Mouse (Mus musculus) MN1 (cell line): ENCODE data around the gene Mapk12.

Experiments
- DNase-seq: peaks from one replicate; pipeline ENCODE4 v3.0.0-alpha.2; 2016; ENCODE audit warnings: low spot score

Gene Mapk12

GRCm38 (mm10) chr15:89171526-89172051 is 31.1 kb upstream of the Mapk12 start:
- no peak for DNase-seq

DNA sequence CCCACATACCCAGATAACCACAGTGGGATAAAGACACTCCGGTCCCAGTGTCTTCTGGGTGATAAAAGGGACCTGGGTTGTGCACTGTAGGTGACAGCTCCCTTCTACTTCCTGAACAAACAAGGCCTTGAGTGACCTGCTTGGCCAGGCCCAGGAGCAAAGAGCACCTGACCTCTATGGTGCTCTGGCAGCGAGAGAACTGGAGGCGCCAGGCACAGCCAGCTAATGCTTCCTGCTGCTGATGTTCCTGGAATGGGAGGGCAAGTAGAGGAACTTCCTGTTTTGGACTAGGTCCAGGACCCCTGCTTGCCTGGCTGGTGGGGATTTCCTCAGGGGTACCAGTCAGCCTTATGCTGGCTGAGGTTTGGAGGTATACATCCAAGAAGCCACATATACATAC is 29.6 kb upstream of the Mapk12 start:
- no peak for DNase-seq

GRCm38 (mm10) chr15:89169431-89169830 is 28.9 kb upstream of the Mapk12 start:
- DNase-seq: peak; percentile 78

GRCm38 (mm10) chr15:89168922-89169321 is 28.4 kb upstream of the Mapk12 start:
- no peak for DNase-seq

DNA sequence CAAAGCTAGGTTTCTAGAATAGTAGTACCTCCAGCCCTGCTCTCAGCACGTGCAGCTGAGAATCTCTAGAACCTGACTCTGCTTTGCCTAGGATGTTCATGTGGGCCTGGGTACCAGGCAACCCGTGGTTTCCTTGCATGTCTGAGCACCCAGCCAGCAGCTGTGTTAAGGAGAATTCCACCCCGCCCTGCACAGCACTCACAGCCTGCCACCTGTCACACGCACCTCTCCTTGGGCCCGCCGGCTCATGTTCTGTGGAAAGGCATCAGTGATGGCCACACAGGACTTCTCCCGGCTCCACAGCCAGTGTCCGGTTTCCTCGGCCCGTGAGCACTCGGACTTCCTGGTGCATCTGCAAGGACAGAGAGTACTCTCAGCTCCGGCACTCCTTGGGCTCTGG is 25.0 kb upstream of the Mapk12 start:
- DNase-seq: no peak

GRCm38 (mm10) chr15:89161397-89161796 is 20.9 kb upstream of the Mapk12 start:
- DNase-seq: no peak

- DNase-seq: no peak
Measured at GRCm38 (mm10) chr15:89158516-89158915, 18.0 kb upstream of the Mapk12 start.

DNA sequence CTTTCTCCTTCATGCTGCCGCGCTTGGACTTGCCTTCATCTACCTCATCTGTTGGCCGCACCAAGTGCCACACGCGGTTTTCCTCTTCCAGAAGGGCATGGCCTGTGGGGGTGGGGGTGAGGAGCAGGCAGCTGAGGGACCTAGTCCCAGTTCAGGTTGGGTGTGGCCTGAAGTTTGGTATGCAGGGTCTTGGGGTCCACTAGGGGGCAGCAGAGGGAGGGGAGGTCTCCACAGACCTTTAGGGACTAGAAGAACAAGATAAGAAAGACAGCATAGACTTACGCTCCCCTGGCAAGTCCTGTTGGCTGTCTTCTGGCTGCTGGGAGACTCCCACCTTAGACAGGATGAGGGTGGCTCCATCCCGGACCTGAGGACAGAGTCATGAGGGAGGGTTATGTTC is 17.5 kb upstream of the Mapk12 start:
- DNase-seq: peak; percentile 85

GRCm38 (mm10) chr15:89152312-89152711 is 11.8 kb upstream of the Mapk12 start:
- peak; percentile 51 for DNase-seq

GRCm38 (mm10) chr15:89150041-89150390 is 9.5 kb upstream of the Mapk12 start:
- DNase-seq: peak; percentile 47

GRCm38 (mm10) chr15:89149271-89150040 is 9.0 kb upstream of the Mapk12 start, which contains the start of gene Mapk11:
Mapk11 (minus strand) TSS chr15:89149628.
- peak; percentile 67 for DNase-seq

DNA sequence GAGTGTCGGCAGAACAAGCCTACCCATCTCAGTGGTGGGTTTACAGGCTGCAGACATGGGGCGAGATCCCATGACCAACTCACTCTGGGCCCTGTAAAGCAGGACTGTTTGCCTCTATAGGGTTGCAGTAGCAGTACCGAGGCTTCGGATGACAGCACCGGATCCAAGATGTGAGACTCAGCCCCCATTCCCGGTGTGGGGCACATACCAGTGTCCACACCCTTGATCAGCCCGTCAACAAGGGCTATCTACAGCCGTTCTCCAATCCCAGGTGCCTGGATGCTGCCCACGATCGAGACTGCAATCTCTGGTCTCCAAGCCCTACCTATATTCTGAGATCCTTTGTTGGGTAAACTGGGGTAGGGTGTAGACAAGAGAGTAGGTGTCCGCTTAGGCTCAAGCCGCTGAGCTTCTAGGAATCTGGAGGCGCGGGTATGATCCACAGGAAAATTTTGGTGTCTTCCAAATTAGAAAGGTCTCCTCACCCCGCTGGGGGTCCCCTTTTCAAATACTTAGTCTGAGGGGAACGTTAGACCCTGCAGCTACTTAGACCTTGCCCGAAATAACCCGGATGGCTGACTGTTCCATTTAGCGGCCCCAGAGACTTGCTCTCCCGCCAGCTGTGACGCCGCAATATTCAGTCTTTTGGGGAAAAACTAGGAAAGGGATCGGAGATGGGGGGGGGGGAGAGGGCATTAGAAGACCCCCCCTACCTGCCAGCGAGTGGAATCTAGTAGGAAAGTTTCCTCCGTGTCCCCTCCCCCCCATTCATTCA is 8.2 kb upstream of the Mapk12 start:
- DNase-seq: peak; percentile 36

GRCm38 (mm10) chr15:89147895-89148294 is 7.4 kb upstream of the Mapk12 start:
- peak; percentile 50 for DNase-seq

DNA sequence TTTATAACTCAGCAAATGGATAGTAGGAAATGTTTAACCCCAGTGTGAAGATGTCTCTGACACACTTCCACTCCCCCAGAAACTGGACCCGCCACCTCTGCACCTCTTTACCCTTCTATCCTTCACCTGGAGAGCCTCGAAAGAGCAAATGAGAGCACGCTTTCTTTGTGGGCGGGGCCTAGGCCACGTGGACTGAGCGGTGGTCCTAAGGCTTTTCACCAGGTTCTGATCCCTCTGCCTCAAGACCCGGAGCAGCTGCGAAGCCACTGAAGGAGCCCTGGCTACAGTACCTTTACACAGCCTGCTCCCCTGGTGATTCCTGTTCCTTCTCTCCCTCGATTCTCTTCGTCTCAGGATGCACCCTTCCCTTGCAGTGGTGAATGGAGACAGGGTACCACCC is 7.0 kb upstream of the Mapk12 start:
- no peak for DNase-seq

DNA sequence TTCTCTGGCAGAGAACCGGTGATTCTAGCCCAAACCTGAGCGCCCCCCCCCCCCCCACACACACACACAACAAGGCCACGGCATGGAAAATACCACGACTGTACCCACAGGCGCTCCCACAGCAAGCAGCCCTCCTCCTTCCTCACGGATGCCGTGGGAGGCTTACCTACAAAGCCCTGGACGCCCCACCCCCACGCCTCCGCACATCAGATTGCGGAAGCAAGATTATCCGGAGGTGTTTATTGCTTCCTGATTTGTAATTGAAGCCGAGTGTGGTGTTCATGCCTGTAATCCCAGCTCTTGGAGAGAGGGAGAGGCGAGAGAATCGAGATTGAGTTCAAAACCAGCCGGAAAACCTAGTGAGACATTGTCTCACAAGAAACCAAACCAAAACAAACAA is 6.5 kb upstream of the Mapk12 start:
- DNase-seq: no peak

DNA sequence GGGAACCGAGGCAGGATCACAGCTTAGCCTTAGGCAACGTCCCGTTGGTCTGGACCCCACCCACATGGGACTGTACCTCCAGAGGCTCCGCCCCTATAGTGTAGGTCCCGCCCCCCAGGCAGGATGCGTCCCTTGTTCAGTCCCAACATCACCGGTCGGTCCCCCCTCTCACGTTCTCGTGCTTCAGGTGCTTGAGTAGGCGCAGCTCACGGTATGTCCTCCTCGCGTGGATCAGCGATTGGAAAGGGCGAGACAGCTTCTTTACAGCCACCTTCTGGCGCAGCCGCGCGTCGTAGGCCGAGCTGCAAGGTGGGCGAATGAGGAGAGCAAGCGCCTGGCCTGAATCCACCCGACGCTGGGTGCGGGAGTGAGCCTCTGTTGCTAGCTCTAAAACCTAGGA is 6.0 kb upstream of the Mapk12 start:
- no peak for DNase-seq

- DNase-seq: no peak
Measured at GRCm38 (mm10) chr15:89145813-89146350, 5.4 kb upstream of the Mapk12 start.

DNA sequence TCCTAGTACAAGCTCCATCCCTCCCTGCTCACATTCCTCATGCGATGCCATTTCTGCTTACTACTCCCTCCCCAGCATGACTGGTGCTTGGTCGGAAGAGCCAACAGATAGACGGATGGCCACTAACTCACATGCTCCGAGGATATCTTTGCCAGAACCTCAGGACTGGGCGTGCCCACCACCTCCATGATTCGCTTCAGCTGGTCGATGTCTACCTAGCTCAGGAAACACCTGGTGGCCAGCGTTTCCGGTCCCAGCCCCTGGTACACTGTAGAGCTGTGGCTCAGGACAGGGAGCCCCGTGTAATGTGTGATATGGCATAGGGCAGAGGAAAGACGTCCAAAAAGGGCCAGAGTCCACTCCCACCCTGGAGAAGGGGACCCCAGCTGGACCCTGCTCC is 4.5 kb upstream of the Mapk12 start:
- DNase-seq: no peak

- DNase-seq: no peak
Measured at GRCm38 (mm10) chr15:89143134-89143533, 2.6 kb upstream of the Mapk12 start.

- peak; percentile 63 for DNase-seq
Measured at GRCm38 (mm10) chr15:89141905-89142304, 1.4 kb upstream of the Mapk12 start.

GRCm38 (mm10) chr15:89141443-89141842 is 940 bp upstream of the Mapk12 start:
- DNase-seq: no peak

- DNase-seq: peak; percentile 76
Measured at GRCm38 (mm10) chr15:89140048-89140658, 350 bp downstream of the Mapk12 start.
